Mouse (Mus musculus) neural tube, postnatal 0 days (tissue): Measurements from ENCODE around the gene Trim24. TPM values are rescaled to one million over a fixed set of nuclear protein-coding genes. Genes with fewer than 3 reads are reported as not detected.

Experiments used
- polyA plus RNA-seq: library from polyadenylated mRNA; unstranded; fragments of >200 nt; fragmentation: Nextera tagmentation; extraction: Ambion mirVana; gene quantifications from 2 replicates; pipeline ENCODE4 v1.2.1, GENCODE M21; 2015

Trim24 gene
- polyA plus RNA-seq = 14.7 TPM in 2 replicates

GRCm38 (mm10) chr6:37870245-37871136 is at the start of gene Trim24:
Gene Trim24, plus strand, starts transcription at chr6:37870811.

Other genes starting within 250 kb of the Trim24 start
- gene Svopl, start 176.2 kb downstream of the Trim24 start, polyA plus RNA-seq = 0.57 and 0.97 TPM in 2 replicates
- gene Tmem213, start 238.4 kb downstream of the Trim24 start, polyA plus RNA-seq = not detected in 2 replicates